Mouse (Mus musculus): Measurements from ENCODE around the gene Intu.

Intu gene

DNA sequence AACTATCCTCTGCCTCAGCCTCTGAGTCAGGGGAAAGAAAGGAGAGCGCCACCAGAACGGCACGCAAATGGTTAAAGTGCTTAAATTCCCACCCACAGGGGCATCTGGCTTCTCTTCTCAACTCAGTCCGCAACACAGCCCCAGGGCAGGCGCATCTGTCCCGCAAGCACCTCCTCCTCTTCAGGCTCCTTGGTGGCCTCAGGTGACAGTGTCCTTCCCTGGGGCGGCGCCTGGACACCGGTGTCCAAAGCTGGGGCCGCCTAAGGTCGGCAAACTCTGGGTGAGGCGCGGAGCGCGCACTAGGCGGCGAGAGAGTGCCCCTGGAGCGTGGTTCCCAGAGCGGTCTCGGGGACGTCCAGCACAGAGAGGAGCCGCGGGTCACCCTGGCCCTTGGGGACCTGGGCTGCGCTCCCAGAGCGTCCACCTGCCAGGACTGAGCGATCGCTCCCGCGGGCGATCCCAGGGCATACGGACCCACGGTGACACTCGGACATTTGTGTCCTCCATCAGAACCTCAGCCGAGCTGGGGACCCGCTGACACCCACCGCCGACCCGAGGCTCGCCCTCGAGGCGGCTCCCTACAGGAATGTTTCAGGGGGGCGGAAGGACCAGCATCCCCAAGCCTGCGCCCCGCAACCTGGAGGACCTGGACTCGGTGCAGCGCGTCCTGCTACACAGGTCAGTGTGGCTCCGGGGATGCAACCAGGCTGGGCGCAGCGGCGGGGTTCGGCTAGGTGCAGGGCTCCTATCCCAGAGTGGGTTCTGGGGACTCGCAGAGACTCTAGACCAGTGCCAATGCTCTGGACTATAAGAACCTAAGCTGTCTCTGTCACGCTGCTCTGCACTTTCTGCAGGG, at the start of gene Intu:
Gene Intu (plus strand): TSS at position 1 of the 856 bp plus-strand sequence.
- DNase-seq (ENCODE audit: low read depth): peak; percentile 9

GRCm38 (mm10) chr3:40483221-40483654, 47.8 kb upstream of the Intu start:
- no peak for DNase-seq (ENCODE audit: low read depth)

DNA sequence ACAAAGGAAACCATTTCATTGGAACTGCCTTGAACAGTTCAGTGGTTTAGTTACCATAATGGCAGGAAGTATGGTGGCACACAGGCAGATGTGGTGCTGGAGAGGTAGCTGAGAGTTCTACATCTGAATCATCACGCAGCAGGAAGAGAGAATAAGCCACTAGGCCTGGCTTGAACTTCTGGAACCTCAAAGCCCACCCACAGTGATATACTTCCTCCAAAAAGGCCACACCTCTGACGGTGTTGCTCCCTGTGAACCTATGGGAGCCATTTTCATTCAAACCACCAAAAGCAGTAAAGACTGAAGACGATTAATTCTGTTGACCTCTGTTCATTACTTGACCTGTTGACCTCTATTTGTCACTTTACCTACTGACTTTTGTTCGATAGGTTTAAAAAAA, 43.7 kb upstream of the Intu start:
- no peak for DNase-seq (ENCODE audit: low read depth)

- DNase-seq (ENCODE audit: low read depth): peak; percentile 16
Measured at GRCm38 (mm10) chr3:40491742-40492141, 39.3 kb upstream of the Intu start.

- peak; percentile 33 for DNase-seq (ENCODE audit: low read depth)
Measured at GRCm38 (mm10) chr3:40498898-40499297, 32.2 kb upstream of the Intu start.

DNA sequence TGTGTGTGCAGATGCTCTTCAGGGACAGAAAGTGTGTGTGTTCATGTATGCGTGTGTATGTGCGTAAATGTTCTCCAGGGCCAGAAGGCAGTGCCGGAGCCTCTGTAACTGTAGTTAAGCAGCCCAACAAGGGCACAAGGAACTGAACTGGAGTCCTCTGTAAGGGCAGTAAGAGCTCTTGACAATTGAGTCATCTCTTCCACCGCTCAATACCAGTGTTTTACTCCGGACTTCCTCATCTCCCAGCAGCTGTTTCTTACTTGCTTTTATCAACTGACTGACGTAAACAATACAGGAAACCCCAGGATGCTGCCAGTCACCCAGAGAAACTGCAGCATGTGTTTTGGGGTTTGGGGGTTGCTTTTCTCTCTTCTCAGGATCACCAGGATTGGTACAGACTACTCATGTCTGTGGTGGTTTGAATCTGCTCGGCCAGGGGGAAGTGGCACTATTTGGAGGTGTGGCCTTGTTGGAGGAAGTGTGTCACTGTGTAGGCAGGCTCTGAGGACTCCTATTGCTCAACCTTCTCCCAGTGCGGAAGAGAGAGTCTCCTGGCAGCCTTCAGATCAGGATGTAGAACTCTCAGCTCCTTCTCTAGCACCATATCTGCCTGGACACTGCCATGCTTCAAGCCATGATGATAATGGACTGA, 30.8 kb upstream of the Intu start:
- no peak for DNase-seq (ENCODE audit: low read depth)

DNA sequence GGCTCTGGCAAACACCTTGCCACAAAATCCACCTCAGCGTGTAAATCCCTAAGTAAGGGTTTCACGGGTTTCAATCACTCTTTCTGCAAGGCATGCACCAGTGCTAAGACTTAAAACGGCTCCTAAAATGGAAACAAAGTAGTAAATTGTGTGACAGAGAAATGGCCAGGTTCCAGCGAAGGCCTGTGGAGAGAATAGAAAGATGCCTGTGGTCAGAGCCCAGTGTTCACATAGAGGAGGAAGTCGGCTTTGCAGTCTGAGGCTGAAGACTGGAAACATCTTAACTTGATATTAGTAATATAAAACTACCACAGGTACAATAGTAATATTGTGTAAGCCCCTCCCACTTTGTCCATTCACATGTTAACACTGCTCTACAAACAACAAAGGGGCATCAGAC, 26.7 kb upstream of the Intu start:
- DNase-seq (ENCODE audit: low read depth): no peak

- DNase-seq (ENCODE audit: low read depth): no peak
Measured at GRCm38 (mm10) chr3:40505451-40506014, 25.6 kb upstream of the Intu start.

DNA sequence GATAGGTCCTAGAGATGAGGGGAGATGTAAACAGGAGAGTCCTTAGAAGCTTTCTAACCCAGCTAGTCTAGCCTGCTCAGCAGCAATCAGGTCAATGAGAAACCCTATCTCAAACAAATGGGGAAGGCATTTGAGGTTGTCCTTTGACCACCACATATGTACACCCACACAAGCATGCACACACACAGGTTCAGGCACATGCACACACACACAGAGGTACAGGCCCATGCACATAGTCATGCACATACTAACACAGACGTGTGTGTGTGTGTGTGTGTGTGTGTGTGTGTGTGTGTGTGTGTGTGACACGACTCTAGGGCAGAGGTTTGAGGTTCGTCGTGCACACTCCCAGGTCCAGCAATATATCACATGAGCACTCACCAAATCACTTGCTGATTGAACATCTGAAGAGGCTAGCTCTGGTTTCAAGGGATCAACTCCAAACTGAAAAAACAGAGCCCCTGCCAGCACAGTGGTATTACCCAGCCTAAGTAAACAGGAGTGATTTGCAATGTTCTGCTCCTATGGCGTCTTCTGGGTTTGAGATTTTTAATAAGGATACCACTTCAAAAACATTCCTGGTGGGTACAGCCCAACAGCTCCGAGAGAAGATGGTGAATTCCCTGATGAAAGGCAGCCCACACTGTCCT, 22.0 kb upstream of the Intu start:
- no peak for DNase-seq (ENCODE audit: low read depth)

GRCm38 (mm10) chr3:40510567-40510966, 20.5 kb upstream of the Intu start:
- DNase-seq (ENCODE audit: low read depth): no peak

GRCm38 (mm10) chr3:40512936-40513829, 17.9 kb upstream of the Intu start:
- no peak for DNase-seq (ENCODE audit: low read depth)

DNA sequence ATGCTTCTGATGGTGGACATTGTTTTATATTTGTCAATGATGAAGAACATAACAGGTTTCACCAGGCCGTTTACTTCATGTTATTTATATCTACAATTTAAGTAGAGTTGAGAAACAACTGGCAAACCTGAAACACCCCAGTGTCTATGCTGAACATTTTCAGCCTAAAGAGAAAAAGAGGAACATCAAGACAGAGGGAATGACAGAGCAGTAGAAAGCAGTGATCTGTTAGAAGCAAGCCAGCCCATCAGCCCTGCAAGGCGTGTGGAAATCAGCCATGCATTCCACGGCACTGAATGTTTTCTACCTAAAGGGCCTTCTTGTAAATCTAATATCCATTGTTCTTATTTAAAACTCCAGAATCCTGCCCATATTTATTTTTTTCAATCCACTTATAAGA, 12.8 kb upstream of the Intu start:
- no peak for DNase-seq (ENCODE audit: low read depth)

DNA sequence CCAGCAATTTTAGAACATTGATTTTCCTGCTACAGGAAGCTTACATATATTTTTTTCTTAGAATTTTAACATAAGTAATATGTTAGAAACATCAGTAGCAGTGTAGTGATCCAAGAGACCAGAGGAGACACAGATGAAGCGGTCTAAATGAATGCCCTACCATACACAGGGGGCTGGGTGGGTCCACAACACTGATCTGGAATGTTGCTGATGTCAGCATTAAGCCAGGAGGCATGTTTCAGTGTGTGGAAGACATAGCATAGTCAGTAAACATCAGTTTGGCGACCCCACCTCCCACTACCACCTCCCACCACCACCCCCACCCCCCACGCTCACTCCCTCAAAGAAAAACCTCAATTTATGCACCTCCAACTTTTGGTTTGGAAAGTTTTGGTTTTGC, 11.5 kb upstream of the Intu start:
- no peak for DNase-seq (ENCODE audit: low read depth)

GRCm38 (mm10) chr3:40520567-40520966, 10.5 kb upstream of the Intu start:
- DNase-seq (ENCODE audit: low read depth): no peak

DNA sequence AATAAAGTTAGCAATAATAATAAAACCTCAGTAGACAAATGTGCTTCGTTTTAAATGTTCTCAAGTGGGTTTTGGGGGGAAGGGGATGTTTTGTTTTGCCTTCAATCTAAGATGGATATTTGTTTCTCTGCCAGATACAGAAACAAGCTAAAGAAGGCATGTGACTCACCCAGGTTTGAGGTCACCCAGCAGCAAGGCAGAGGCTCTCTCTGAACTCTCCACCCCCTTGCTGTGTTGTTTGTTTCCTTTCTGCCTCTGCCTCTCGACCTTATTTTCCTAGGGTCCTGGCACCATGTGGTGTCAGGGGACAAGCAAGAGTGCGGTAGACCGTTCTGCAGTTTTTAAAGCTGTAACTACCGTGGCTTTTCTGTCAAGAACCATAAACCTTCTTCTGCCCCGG, 8.6 kb upstream of the Intu start:
- DNase-seq (ENCODE audit: low read depth): peak; percentile 29

GRCm38 (mm10) chr3:40522846-40523245, 8.2 kb upstream of the Intu start:
- peak; percentile 46 for DNase-seq (ENCODE audit: low read depth)

- peak; percentile 66 for DNase-seq (ENCODE audit: low read depth)
Measured at GRCm38 (mm10) chr3:40523371-40523783, 7.7 kb upstream of the Intu start.

GRCm38 (mm10) chr3:40524841-40525240, 6.2 kb upstream of the Intu start:
- peak; percentile 10 for DNase-seq (ENCODE audit: low read depth)

DNA sequence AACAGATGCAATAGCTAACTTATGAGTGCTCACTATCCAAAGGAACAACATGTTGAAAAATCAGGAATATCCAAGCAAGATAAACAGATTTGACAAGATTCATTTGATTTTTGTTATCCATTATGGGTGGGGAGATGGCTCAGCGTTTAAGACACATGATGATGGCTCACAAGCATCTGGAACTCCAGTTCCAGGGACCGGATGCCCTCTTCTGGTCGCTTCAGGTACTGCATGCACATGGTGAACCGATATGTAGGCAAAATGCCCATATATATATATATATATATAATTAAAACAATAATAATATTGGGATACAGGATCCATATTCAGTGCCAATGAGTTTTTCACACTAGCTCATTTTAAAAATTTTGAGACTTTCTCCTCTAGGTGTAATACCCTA, 5.7 kb upstream of the Intu start:
- peak; percentile 80 for DNase-seq (ENCODE audit: low read depth)

DNA sequence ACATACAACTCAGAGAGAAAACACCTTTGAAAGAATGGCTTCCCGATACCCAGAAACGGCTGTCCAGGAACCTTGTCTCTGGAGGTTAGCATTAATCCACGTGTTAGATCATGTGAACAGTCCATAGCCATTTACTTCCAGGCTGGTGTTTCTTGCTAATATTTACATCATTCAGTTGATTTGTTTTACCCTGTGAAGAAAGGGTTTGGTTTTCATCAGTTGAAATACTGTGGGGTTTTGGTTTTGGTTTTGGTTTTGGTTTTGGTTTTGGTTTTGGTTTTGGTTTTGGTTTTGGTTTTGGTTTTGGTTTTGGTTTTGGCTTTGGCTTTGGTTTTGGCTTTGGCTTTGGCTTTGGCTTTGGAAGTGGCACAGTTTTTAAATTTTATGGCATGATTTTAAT, 5.0 kb upstream of the Intu start:
- DNase-seq (ENCODE audit: low read depth): peak; percentile 53

DNA sequence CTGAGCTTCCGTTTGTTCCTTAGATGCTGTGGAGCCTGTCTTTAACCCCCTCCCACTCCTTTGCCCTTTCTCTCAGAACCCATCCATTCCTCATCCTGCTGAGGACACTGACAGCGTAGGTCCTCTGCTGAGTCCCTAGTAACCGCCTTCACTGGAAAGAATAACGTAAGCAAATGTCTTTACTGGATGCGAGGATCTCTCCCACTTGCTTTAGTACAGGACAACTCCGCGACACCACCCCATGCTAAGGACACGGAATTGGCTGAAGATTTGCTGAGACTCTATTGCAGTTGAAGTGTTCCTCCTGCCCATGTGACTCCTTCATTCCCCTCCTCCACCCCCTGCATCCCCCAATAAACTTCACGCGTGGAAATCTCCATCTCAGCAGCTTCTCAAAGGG, 3.9 kb upstream of the Intu start:
- no peak for DNase-seq (ENCODE audit: low read depth)

Measured in induced T-regulatory cell, adult 2 months (primary cell).